Mouse (Mus musculus) lung, embryonic 14.5 days (tissue): ENCODE measurements around the gene Opa1. TPM values are rescaled to one million over a fixed set of nuclear protein-coding genes. Genes with fewer than 3 reads are reported as not detected.

Source experiments
- ATAC-seq: fragments of 200-750 bp; cut with Nextera tagmentation; 2 replicates; pipeline ENCODE4 v1.8.0; 2017; ENCODE audit warnings: mild to moderate bottlenecking, moderate TSS enrichment, moderate library complexity; ENCODE audit not compliant: insufficient read depth
- DNase-seq: peaks from one replicate; pipeline ENCODE4 v3.0.0-alpha.2; 2015
- H3K27ac ChIP-seq: fragments of 300-500 bp; sonication (generic); 2 replicates; pipeline ENCODE4 v1.5.1; 2014; ENCODE audit warnings: low read depth, mild to moderate bottlenecking, moderate library complexity
- H3K27me3 ChIP-seq: fragments of 300-500 bp; sonication (generic); 2 replicates; pipeline ENCODE4 v1.6.1; 2014; ENCODE audit warnings: low read length, control low read depth; ENCODE audit not compliant: insufficient read depth
- H3K36me3 ChIP-seq: fragments of 300-500 bp; sonication (generic); 2 replicates; pipeline ENCODE4 v1.6.1; 2014; ENCODE audit warnings: control low read depth; ENCODE audit not compliant: insufficient read depth
- H3K4me1 ChIP-seq: fragments of 300-500 bp; sonication (generic); 2 replicates; pipeline ENCODE4 v1.6.1; 2014; ENCODE audit warnings: antibody characterized with exemption, control low read depth; ENCODE audit not compliant: insufficient read depth
- H3K4me2 ChIP-seq: fragments of 300-500 bp; sonication (generic); 2 replicates; pipeline ENCODE4 v1.6.1; 2014; ENCODE audit warnings: mild to moderate bottlenecking
- H3K4me3 ChIP-seq: fragments of 300-500 bp; sonication (generic); 2 replicates; pipeline ENCODE4 v1.5.1; 2014; ENCODE audit warnings: low read depth, low read length
- H3K9ac ChIP-seq: fragments of 300-500 bp; sonication (generic); 2 replicates; pipeline ENCODE4 v1.6.1; 2014
- H3K9me3 ChIP-seq: fragments of 300-500 bp; sonication (generic); 2 replicates; pipeline ENCODE4 v1.6.1; 2016; ENCODE audit warnings: low read depth, low read length, control low read depth
- CTCF ChIP-seq: IDR thresholded peaks from 2 replicates; pipeline ENCODE4 v1.5.1; 2016; ENCODE audit warnings: antibody characterized with exemption, low read depth
- WGBS: fragments of 180-500 bp; shearing (Covaris S2); extraction: QIAGEN DNeasy Blood & Tissue Kit; methylation state at CpG from one replicate; pipeline ENCODE4 v1.1.7; 2014; 5-methylcytosine and 5-hydroxymethylcytosine counted together
- polyA plus RNA-seq: library from polyadenylated mRNA; unstranded; fragments of >200 nt; fragmentation: Nextera tagmentation; extraction: Ambion mirVana; gene quantifications from 2 replicates; pipeline ENCODE4 v1.2.1, GENCODE M21; 2014

The Opa1 gene
- polyA plus RNA-seq, 1 experiment from 2014 or later = 39.1 TPM

- Histone ChIP-seq H3K36me3 (peaks cover 28% of the 10 kb centered on the region), H3K4me2 (no peak overlapping the region), H3K4me1 (no peaks in the 10 kb centered on the region), H3K9me3 (no peaks in the 10 kb centered on the region), H3K27me3 (no peaks in the 10 kb centered on the region), H3K27ac (no peak overlapping the region), H3K9ac (no peak overlapping the region), H3K4me3 (no peak overlapping the region)
- DNase-seq (no peak), ATAC-seq (no peak)
- TF ChIP-seq CTCF = no peak
Measured at GRCm38 (mm10) chr16:29646202-29646601, 67.1 kb downstream of the Opa1 start.

- no peak for DNase-seq
- ATAC-seq = peak; percentile 26; the same call in 1 of the 2 replicates
Measured at GRCm38 (mm10) chr16:29656187-29656825, 77.2 kb downstream of the Opa1 start.

GRCm38 (mm10) chr16:29656901-29657300, 77.8 kb downstream of the Opa1 start:
- WGBS = 62% methylated on average over 10 of the region's 10 CpGs
- no peak for TF ChIP-seq CTCF
- Histone ChIP-seq H3K4me2 (no peak overlapping the region), H3K27ac (no peak overlapping the region), H3K9me3 (no peaks in the 10 kb centered on the region), H3K9ac (no peak overlapping the region), H3K4me3 (no peak overlapping the region), H3K27me3 (no peaks in the 10 kb centered on the region), H3K36me3 (peaks cover 4% of the 10 kb centered on the region), H3K4me1 (0 out of 2 replicates have a peak, but pooled peaks cover 10% of the 10 kb centered on the region)
- no peak for DNase-seq
- ATAC-seq = no peak

More at GRCm38 (mm10) chr16:29656187-29656825, 77.2 kb downstream of the Opa1 start:
- Histone ChIP-seq H3K27me3 (no peaks in the 10 kb centered on the region), H3K36me3 (peaks cover 8% of the 10 kb centered on the region), H3K4me2 (no peak overlapping the region), H3K4me3 (no peak overlapping the region), H3K9me3 (no peaks in the 10 kb centered on the region), H3K9ac (no peak overlapping the region), H3K27ac (no peak overlapping the region), H3K4me1 (0 out of 2 replicates have a peak, but pooled peaks cover 8% of the 10 kb centered on the region)
- WGBS = 67% methylated on average over 9 of the region's 9 CpGs
- no peak for TF ChIP-seq CTCF

GRCm38 (mm10) chr16:29657650-29658548, 78.8 kb downstream of the Opa1 start:
- ATAC-seq (0 out of 2 replicates have a peak, but pooled peaks have one; percentile 35), DNase-seq (peak; percentile 48)
- TF ChIP-seq CTCF = peak; percentile 38
- H3K4me3 ChIP-seq = peak overlapping the region; percentile 10; the same call in 1 of the 2 replicates
- H3K4me1 ChIP-seq = 0 out of 2 replicates have a peak, but pooled peaks cover 11% of the 10 kb centered on the region
- no peak overlapping the region for H3K9ac ChIP-seq
- 20% methylated on average over 18 of the region's 18 CpGs for WGBS
- no peaks in the 10 kb centered on the region for H3K36me3 ChIP-seq
- H3K4me2 ChIP-seq = peak overlapping the region; percentile 46
- no peaks in the 10 kb centered on the region for H3K9me3 ChIP-seq
- H3K27ac ChIP-seq = no peak overlapping the region
- H3K27me3 ChIP-seq = no peaks in the 10 kb centered on the region

- Histone ChIP-seq H3K9ac (no peak overlapping the region), H3K4me2 (no peak overlapping the region), H3K27me3 (no peaks in the 10 kb centered on the region), H3K27ac (no peak overlapping the region), H3K9me3 (no peaks in the 10 kb centered on the region), H3K4me1 (0 out of 2 replicates have a peak, but pooled peaks cover 11% of the 10 kb centered on the region), H3K36me3 (no peaks in the 10 kb centered on the region), H3K4me3 (no peak overlapping the region)
- no peak for TF ChIP-seq CTCF
- DNase-seq (no peak), ATAC-seq (no peak)
- WGBS = 73% methylated on average over 13 of the region's 13 CpGs
Measured at GRCm38 (mm10) chr16:29659101-29659810, 80.1 kb downstream of the Opa1 start.

GRCm38 (mm10) chr16:29663042-29663758, 84.1 kb downstream of the Opa1 start:
- 61% methylated on average over 6 of the region's 6 CpGs for WGBS
- no peaks in the 10 kb centered on the region for H3K9me3 ChIP-seq
- no peak overlapping the region for H3K9ac ChIP-seq
- H3K27ac ChIP-seq = no peak overlapping the region
- H3K4me3 ChIP-seq = no peak overlapping the region
- no peaks in the 10 kb centered on the region for H3K27me3 ChIP-seq
- H3K4me1 ChIP-seq = 0 out of 2 replicates have a peak, but pooled peaks cover 3% of the 10 kb centered on the region
- DNase-seq = no peak
- ATAC-seq = no peak
- H3K36me3 ChIP-seq = no peaks in the 10 kb centered on the region
- no peak overlapping the region for H3K4me2 ChIP-seq
- no peak for TF ChIP-seq CTCF
